Mouse (Mus musculus) testis, adult 2 months (tissue): ENCODE results near the gene Ddx39.

Experiments
- CTCF ChIP-seq: fragments of 200-500 bp; IDR thresholded peaks from 2 replicates; pipeline ENCODE4 v1.5.1; 2012; ENCODE audit warnings: low read depth, mild to moderate bottlenecking, inconsistent platforms, low read length, moderate library complexity; ENCODE audit not compliant: control insufficient read depth, insufficient read depth, insufficient replicate concordance
- POLR2A ChIP-seq: fragments of 200-500 bp; IDR thresholded peaks from 2 replicates; pipeline ENCODE4 v1.6.1; 2012; ENCODE audit warnings: low read depth, mild to moderate bottlenecking, inconsistent platforms, low read length, moderate library complexity; ENCODE audit not compliant: control insufficient read depth

DNA sequence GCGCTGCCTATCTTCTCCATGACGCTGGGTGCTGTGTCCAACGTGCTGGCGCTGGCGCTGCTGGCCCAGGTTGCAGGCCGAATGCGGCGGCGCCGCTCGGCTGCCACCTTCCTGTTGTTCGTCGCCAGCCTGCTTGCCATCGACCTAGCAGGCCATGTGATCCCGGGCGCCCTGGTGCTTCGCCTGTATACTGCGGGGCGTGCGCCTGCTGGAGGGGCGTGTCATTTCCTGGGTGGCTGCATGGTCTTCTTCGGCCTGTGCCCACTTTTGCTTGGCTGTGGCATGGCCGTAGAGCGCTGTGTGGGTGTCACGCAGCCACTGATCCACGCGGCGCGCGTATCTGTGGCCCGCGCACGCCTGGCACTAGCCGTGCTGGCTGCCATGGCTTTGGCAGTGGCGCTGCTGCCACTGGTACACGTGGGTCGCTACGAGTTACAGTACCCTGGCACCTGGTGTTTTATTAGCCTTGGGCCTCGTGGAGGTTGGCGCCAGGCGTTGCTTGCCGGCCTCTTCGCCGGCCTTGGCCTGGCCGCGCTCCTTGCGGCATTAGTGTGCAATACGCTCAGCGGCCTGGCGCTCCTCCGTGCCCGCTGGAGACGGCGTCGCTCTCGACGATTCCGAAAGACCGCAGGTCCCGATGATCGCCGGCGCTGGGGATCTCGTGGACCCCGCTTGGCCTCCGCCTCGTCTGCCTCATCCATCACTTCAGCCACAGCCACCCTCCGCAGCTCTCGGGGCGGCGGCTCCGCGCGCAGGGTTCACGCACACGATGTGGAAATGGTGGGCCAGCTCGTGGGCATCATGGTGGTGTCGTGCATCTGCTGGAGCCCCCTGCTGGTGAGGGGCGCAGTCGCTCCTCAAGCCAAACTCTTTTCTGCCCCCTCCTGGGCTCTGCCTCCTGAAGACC lies 46.7 kb upstream of the Ddx39 start:
- peak; percentile 56; the same call in 1 of the 2 replicates for TF ChIP-seq CTCF
- TF ChIP-seq POLR2A = no peak
